Mouse (Mus musculus) erythroblast, embryonic 14.5 days (primary cell): ENCODE data around the gene Taf6l.

Experiments
- GATA1 ChIP-seq: IDR thresholded peaks from 2 replicates; pipeline ENCODE4 v1.6.1; 2012; ENCODE audit warnings: low read length, inconsistent platforms, mixed read lengths
- TAL1 ChIP-seq: IDR thresholded peaks from 3 replicates; pipeline ENCODE4 v1.6.1; 2012; ENCODE audit warnings: low read length, inconsistent platforms, mixed read lengths

GRCm38 (mm10) chr19:8736160-8736467 is 50.1 kb downstream of the Taf6l start:
- TF ChIP-seq GATA1 (no peak), TAL1 (no peak)
